Mouse (Mus musculus): ENCODE measurements at regions not wholly inside any gene's neighbourhood (a gene's known extent, or its start where the extent isn't known, plus 50 kb on each side); places are given as distances from the start of the nearest gene placed in this dataset.

GRCm38 (mm10) chr10:109508553-109508952 is 497.8 kb upstream of the Syt1 start:
- DNase-seq (ENCODE audit: low read depth, low spot score) = no peak
- Histone ChIP-seq H3K4me1 (ENCODE audit: control insufficient read depth in 2 of 2, insufficient read depth in 2 of 2, low read length in 2 of 2, poor library complexity in 1 of 2) (no peaks in the 10 kb centered on the region), H3K9me3 (ENCODE audit: control insufficient read depth, insufficient read depth, low read depth, low read length) (no peaks in the 10 kb centered on the region), H3K4me3 (ENCODE audit: insufficient read depth in 1 of 2, low read depth in 1 of 2, low read length in 2 of 2, poor library complexity in 1 of 2, severe bottlenecking in 1 of 2) (no peak overlapping the region), H3K36me3 (ENCODE audit: control insufficient read depth, insufficient read depth, low read length, poor library complexity, severe bottlenecking) (no peaks in the 10 kb centered on the region), H3K27ac (ENCODE audit: insufficient read depth, low read depth, low read length, poor library complexity, severe bottlenecking) (no peak overlapping the region), H3K9ac (ENCODE audit: insufficient read depth, low read depth, low read length, poor library complexity, severe bottlenecking) (no peak overlapping the region)
- in situ Hi-C loops (cut with MboI; ENCODE audit: low sequenced_read_pairs in 2 of 2, unreplicated experiment in 2 of 2) = no loop called here
- no peak for TF ChIP-seq ZNF384 (IDR thresholded peaks at IDR 0.05; ENCODE audit: low read depth, low read length)
- TF ChIP-seq CHD2 (IDR thresholded peaks at IDR 0.05; ENCODE audit: low read depth, low read length) = no peak

GRCm38 (mm10) chr10:109507228-109507627 is 496.4 kb upstream of the Syt1 start:
- DNase-seq (ENCODE audit: low read depth, low spot score) = no peak
- in situ Hi-C loops (cut with MboI; ENCODE audit: low sequenced_read_pairs in 2 of 2, unreplicated experiment in 2 of 2) = no loop called here
- Histone ChIP-seq H3K4me3 (ENCODE audit: insufficient read depth in 1 of 2, low read depth in 1 of 2, low read length in 2 of 2, poor library complexity in 1 of 2, severe bottlenecking in 1 of 2) (no peak overlapping the region), H3K27ac (ENCODE audit: insufficient read depth, low read depth, low read length, poor library complexity, severe bottlenecking) (no peak overlapping the region), H3K36me3 (ENCODE audit: control insufficient read depth, insufficient read depth, low read length, poor library complexity, severe bottlenecking) (no peaks in the 10 kb centered on the region), H3K4me1 (ENCODE audit: control insufficient read depth in 2 of 2, insufficient read depth in 2 of 2, low read length in 2 of 2, poor library complexity in 1 of 2) (no peaks in the 10 kb centered on the region), H3K9me3 (ENCODE audit: control insufficient read depth, insufficient read depth, low read depth, low read length) (no peaks in the 10 kb centered on the region), H3K9ac (ENCODE audit: insufficient read depth, low read depth, low read length, poor library complexity, severe bottlenecking) (no peak overlapping the region)
- no peak for TF ChIP-seq ZC3H11A (IDR thresholded peaks at IDR 0.05; ENCODE audit: borderline replicate concordance, low read depth, low read length)
- TF ChIP-seq MAFK (IDR thresholded peaks at IDR 0.05; ENCODE audit: insufficient read depth, low read depth, low read length) = no peak
- no peak for TF ChIP-seq HCFC1 (IDR thresholded peaks at IDR 0.05; ENCODE audit: borderline replicate concordance, insufficient read depth, low read length)
- no peak for TF ChIP-seq CHD2 (IDR thresholded peaks at IDR 0.05; ENCODE audit: low read depth, low read length)

GRCm38 (mm10) chr10:109504683-109505082 is 493.9 kb upstream of the Syt1 start:
- H3K36me3 ChIP-seq (ENCODE audit: control insufficient read depth, insufficient read depth, low read length, poor library complexity, severe bottlenecking) = no peaks in the 10 kb centered on the region
- no peaks in the 10 kb centered on the region for H3K4me1 ChIP-seq (ENCODE audit: control insufficient read depth in 2 of 2, insufficient read depth in 2 of 2, low read length in 2 of 2, poor library complexity in 1 of 2)
- no peak overlapping the region for H3K27ac ChIP-seq (ENCODE audit: insufficient read depth, low read depth, low read length, poor library complexity, severe bottlenecking)
- no peaks in the 10 kb centered on the region for H3K9me3 ChIP-seq (ENCODE audit: control insufficient read depth, insufficient read depth, low read depth, low read length)
- TF ChIP-seq HCFC1 (IDR thresholded peaks at IDR 0.05; ENCODE audit: borderline replicate concordance, insufficient read depth, low read length) (no peak), ZC3H11A (IDR thresholded peaks at IDR 0.05; ENCODE audit: borderline replicate concordance, low read depth, low read length) (peak; percentile 72)
- DNase-seq (ENCODE audit: low read depth, low spot score) = peak; percentile 39
- in situ Hi-C loops (cut with MboI; ENCODE audit: low sequenced_read_pairs in 2 of 2, unreplicated experiment in 2 of 2) = no loop called here
- H3K4me3 ChIP-seq (ENCODE audit: insufficient read depth in 1 of 2, low read depth in 1 of 2, low read length in 2 of 2, poor library complexity in 1 of 2, severe bottlenecking in 1 of 2) = no peak overlapping the region
- no peak overlapping the region for H3K9ac ChIP-seq (ENCODE audit: insufficient read depth, low read depth, low read length, poor library complexity, severe bottlenecking)

- no peak for TF ChIP-seq ZC3H11A (IDR thresholded peaks at IDR 0.05; ENCODE audit: borderline replicate concordance, low read depth, low read length)
- no peak for TF ChIP-seq MAFK (IDR thresholded peaks at IDR 0.05; ENCODE audit: insufficient read depth, low read depth, low read length)
- DNase-seq (ENCODE audit: low read depth, low spot score) = no peak
- H3K9me3 ChIP-seq (ENCODE audit: control insufficient read depth, insufficient read depth, low read depth, low read length) = no peaks in the 10 kb centered on the region
- H3K4me1 ChIP-seq (ENCODE audit: control insufficient read depth in 2 of 2, insufficient read depth in 2 of 2, low read length in 2 of 2, poor library complexity in 1 of 2) = no peaks in the 10 kb centered on the region
- no peak overlapping the region for H3K27ac ChIP-seq (ENCODE audit: insufficient read depth, low read depth, low read length, poor library complexity, severe bottlenecking)
- in situ Hi-C loops (cut with MboI; ENCODE audit: low sequenced_read_pairs in 2 of 2, unreplicated experiment in 2 of 2) = no loop called here
- H3K36me3 ChIP-seq (ENCODE audit: control insufficient read depth, insufficient read depth, low read length, poor library complexity, severe bottlenecking) = no peaks in the 10 kb centered on the region
- no peak overlapping the region for H3K4me3 ChIP-seq (ENCODE audit: insufficient read depth in 1 of 2, low read depth in 1 of 2, low read length in 2 of 2, poor library complexity in 1 of 2, severe bottlenecking in 1 of 2)
- H3K9ac ChIP-seq (ENCODE audit: insufficient read depth, low read depth, low read length, poor library complexity, severe bottlenecking) = no peak overlapping the region
Observed at GRCm38 (mm10) chr10:109500861-109501260, 490.1 kb upstream of the Syt1 start.

GRCm38 (mm10) chr10:109498301-109498700 is 487.5 kb upstream of the Syt1 start:
- in situ Hi-C loops (cut with MboI; ENCODE audit: low sequenced_read_pairs in 2 of 2, unreplicated experiment in 2 of 2) = no loop called here
- TF ChIP-seq ZNF384 (IDR thresholded peaks at IDR 0.05; ENCODE audit: low read depth, low read length) = no peak
- no peak for TF ChIP-seq HCFC1 (IDR thresholded peaks at IDR 0.05; ENCODE audit: borderline replicate concordance, insufficient read depth, low read length)
- no peak for TF ChIP-seq ZC3H11A (IDR thresholded peaks at IDR 0.05; ENCODE audit: borderline replicate concordance, low read depth, low read length)
- no peak for TF ChIP-seq CHD2 (IDR thresholded peaks at IDR 0.05; ENCODE audit: low read depth, low read length)
- no peak for TF ChIP-seq MAFK (IDR thresholded peaks at IDR 0.05; ENCODE audit: insufficient read depth, low read depth, low read length)

More at GRCm38 (mm10) chr10:109498301-109498700, 487.5 kb upstream of the Syt1 start:
- no peaks in the 10 kb centered on the region for H3K4me1 ChIP-seq (ENCODE audit: control insufficient read depth in 2 of 2, insufficient read depth in 2 of 2, low read length in 2 of 2, poor library complexity in 1 of 2)
- DNase-seq (ENCODE audit: low read depth, low spot score) = no peak
- H3K4me3 ChIP-seq (ENCODE audit: insufficient read depth in 1 of 2, low read depth in 1 of 2, low read length in 2 of 2, poor library complexity in 1 of 2, severe bottlenecking in 1 of 2) = no peak overlapping the region
- H3K36me3 ChIP-seq (ENCODE audit: control insufficient read depth, insufficient read depth, low read length, poor library complexity, severe bottlenecking) = no peaks in the 10 kb centered on the region
- no peak overlapping the region for H3K27ac ChIP-seq (ENCODE audit: insufficient read depth, low read depth, low read length, poor library complexity, severe bottlenecking)
- H3K9me3 ChIP-seq (ENCODE audit: control insufficient read depth, insufficient read depth, low read depth, low read length) = no peaks in the 10 kb centered on the region
- H3K9ac ChIP-seq (ENCODE audit: insufficient read depth, low read depth, low read length, poor library complexity, severe bottlenecking) = no peak overlapping the region
